Mouse (Mus musculus) lung, adult 2 months (tissue): Measurements from ENCODE around the gene Zfp106.

Source experiments
- CTCF ChIP-seq: fragments of 200-500 bp; IDR thresholded peaks from 2 replicates; pipeline ENCODE4 v1.5.1; 2011; ENCODE audit warnings: mild to moderate bottlenecking, low read length, control low read depth; ENCODE audit not compliant: insufficient read depth
- POLR2A ChIP-seq: fragments of 200-500 bp; IDR thresholded peaks from 2 replicates; pipeline ENCODE4 v1.6.1; 2011; ENCODE audit warnings: low read depth, mild to moderate bottlenecking, control low read depth, low read length, borderline replicate concordance; ENCODE audit errors: extremely low read depth

GRCm38 (mm10) chr2:120501931-120502604 lies 61.6 kb downstream of the Zfp106 start:
- TF ChIP-seq CTCF (no peak), POLR2A (no peak)
